8 mouse cellular contexts compared by ENCODE assay signal in genomic region chr11:87737175-87737740, GRCm38 (mm10). TPM values are rescaled to one million over a fixed set of nuclear protein-coding genes. Genes with fewer than 3 reads are reported as not detected.
DNase-seq lines count a peak whose midpoint lies in the region; ATAC-seq and TF ChIP-seq lines count a peak whose summit lies in the region.

Gene Supt4a (plus strand): TSS chr11:87737552.

- no peaks in the 10 kb centered on the region for H3K9me3 ChIP-seq in embryonic facial prominence, embryonic 15.5 days (replicated peaks)

- H3K4me3 ChIP-seq in bone marrow, adult 2 months (replicated peaks; ENCODE audit: control insufficient read depth, low read depth, low read length), result peak within 1 kb of the TSS; percentile 97
- peak within 1 kb of the TSS; percentile 92 for H3K4me3 ChIP-seq in embryonic facial prominence, embryonic 15.5 days (replicated peaks)

- peak within 1 kb of the TSS; percentile 91 for H3K27ac ChIP-seq in bone marrow, adult 2 months (ENCODE audit: control insufficient read depth, insufficient read depth, low read depth, low read length, poor library complexity)
- peak within 1 kb of the TSS; percentile 92 for H3K27ac ChIP-seq in embryonic facial prominence, embryonic 15.5 days (replicated peaks)

- H3K9ac ChIP-seq in embryonic facial prominence, embryonic 15.5 days, result peak within 1 kb of the TSS; percentile 73

- peak; percentile 83; the same call in 1 of the 2 replicates for TF ChIP-seq POLR2A in bone marrow, adult 2 months (IDR thresholded peaks at IDR 0.05; ENCODE audit: borderline replicate concordance, control insufficient read depth, low read depth, low read length)

- under 1% methylated on average over 57 of the region's 57 CpGs for WGBS in bone marrow, adult 2 months
- under 1% methylated on average over 57 of the region's 57 CpGs for WGBS in embryonic facial prominence, embryonic 15.5 days

- peak within 1 kb of the TSS; percentile 79 for H3K4me2 ChIP-seq in embryonic facial prominence, embryonic 15.5 days (replicated peaks)

- peaks cover 25% of the 10 kb centered on the region for H3K36me3 ChIP-seq in embryonic facial prominence, embryonic 15.5 days

- no peaks in the 10 kb centered on the region for H3K27me3 ChIP-seq in embryonic facial prominence, embryonic 15.5 days

- peaks cover 9% of the 10 kb centered on the region; the same call in 1 of the 2 replicates for H3K4me1 ChIP-seq in bone marrow, adult 2 months (ENCODE audit: control insufficient read depth, insufficient read depth, low read length)
- peaks cover 13% of the 10 kb centered on the region for H3K4me1 ChIP-seq in embryonic facial prominence, embryonic 15.5 days

- DNase-seq in A20 (ENCODE audit: low read depth, low spot score), result peak; percentile 99
- peak; percentile 94 for DNase-seq in heart, adult 8-10 months (ENCODE audit: low spot score)
- peak; percentile 97 for DNase-seq in kidney, adult 9 months
- DNase-seq in liver, result peak; percentile 99
- peak; percentile 99 for DNase-seq in spleen, postnatal 4 days (ENCODE audit: low spot score in 2 of 2)

- 0 out of 2 replicates have a peak, but pooled peaks have one; percentile 9 for TF ChIP-seq CTCF in bone marrow, adult 2 months (IDR thresholded peaks at IDR 0.05; ENCODE audit: control insufficient read depth, insufficient read depth, low read length)

- peak; percentile 93 for ATAC-seq in embryonic facial prominence, embryonic 15.5 days (ENCODE audit: insufficient number of reproducible peaks, low FRiP score, low TSS enrichment, low read depth)
- ATAC-seq in monocyte, adult 5-6 weeks (replicated peaks; ENCODE audit: insufficient number of reproducible peaks, low FRiP score, low TSS enrichment, poor library complexity, severe bottlenecking), result peak; percentile 88

RNA-seq across cellular contexts. Expression of gene Supt4a, which starts in this region (rescaled TPM):
- polyA plus RNA-seq in bone marrow, adult 2 months (2011; ENCODE audit: insufficient read depth, insufficient read length, low replicate concordance, missing spikeins), result 38.9 and 127 TPM in 2 replicates
- polyA plus RNA-seq in embryonic facial prominence, embryonic 15.5 days (2015; fragmentation: Nextera tagmentation; extraction: Ambion mirVana), result 158 and 165 TPM in 2 replicates
- total RNA-seq in heart, adult 8-10 months (2022), result 10 to 100 TPM; 37.1 to 52.2 (median 38.0) TPM
- 123 to 169 TPM (median 136 TPM) in 3 replicates for total RNA-seq in monocyte, adult 5-6 weeks (2017)

Comparison
In these comparisons a context has a peak if more than half of its experiments do, and no peak if none do; other contexts are left out.
1. Peak in every context shown above with its lines: DNase-seq, ATAC-seq, H3K4me3 ChIP-seq and H3K27ac ChIP-seq.